Mouse (Mus musculus): ENCODE results near the gene Scgb2b15.
"Not testable (repeated sequence)": the region's sequence is repeated elsewhere in the genome, so short reads cannot be mapped to it uniquely, and the experiment has no call there.

Gene Scgb2b15

DNA sequence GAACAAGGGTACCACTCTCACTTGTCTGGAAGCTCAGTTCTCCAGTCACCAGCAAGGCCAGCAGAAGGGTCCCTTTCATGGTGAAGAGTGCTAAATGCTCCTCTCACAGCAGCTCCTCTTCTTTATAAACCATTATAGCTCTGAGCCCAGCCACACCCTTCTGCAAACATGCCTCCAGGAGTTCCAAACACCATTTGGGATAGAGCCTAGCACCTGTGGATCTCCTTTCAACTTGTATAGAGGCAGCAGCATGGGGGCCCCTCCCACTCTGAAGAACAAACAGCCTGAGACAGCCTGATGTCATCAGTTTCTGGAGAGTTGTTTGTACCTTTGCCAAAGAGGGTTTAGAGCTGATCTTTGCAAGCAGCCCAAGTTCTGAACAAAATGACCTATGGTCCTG is at the start of gene Scgb2b15:
Scgb2b15 (minus strand) TSS at position 101 of the 400 bp plus-strand sequence.
- not testable (repeated sequence) for DNase-seq

DNA sequence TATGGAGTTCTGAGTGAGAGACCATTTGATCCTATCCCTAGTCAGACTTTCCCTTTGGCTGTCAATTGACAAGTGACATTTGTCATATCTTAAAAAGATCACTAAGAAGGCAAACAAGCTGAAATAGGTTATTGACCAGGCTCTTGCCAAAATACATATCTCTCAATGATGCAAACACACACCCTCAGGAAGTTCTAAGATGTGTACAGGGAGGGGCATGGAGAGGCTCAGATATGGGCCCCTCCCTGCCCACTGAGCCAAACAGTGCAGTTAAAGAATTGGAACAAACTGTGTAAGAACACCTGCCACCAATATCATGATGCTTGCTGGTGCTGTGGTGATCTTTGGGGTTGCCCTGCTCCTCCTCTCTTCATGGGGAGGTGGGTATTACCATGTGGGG is 6.8 kb upstream of the Scgb2b15 start, which contains the start of gene Scgb1b15:
Scgb1b15 (plus strand) TSS at position 301 of the 400 bp plus-strand sequence.
- not testable (repeated sequence) for DNase-seq
